Mouse (Mus musculus) induced T-regulatory cell, adult 2 months (primary cell): ENCODE data around the gene Prox2.

ENCODE experiments used
- DNase-seq: peaks from one replicate; pipeline ENCODE4 v3.0.0-alpha.2; 2012; ENCODE audit warnings: low read depth

Gene Prox2

GRCm38 (mm10) chr12:85094010-85094409 lies 16.5 kb downstream of the Prox2 start:
- DNase-seq, result no peak

GRCm38 (mm10) chr12:85092214-85092613 lies 18.3 kb downstream of the Prox2 start:
- DNase-seq, result peak; percentile 86

DNA sequence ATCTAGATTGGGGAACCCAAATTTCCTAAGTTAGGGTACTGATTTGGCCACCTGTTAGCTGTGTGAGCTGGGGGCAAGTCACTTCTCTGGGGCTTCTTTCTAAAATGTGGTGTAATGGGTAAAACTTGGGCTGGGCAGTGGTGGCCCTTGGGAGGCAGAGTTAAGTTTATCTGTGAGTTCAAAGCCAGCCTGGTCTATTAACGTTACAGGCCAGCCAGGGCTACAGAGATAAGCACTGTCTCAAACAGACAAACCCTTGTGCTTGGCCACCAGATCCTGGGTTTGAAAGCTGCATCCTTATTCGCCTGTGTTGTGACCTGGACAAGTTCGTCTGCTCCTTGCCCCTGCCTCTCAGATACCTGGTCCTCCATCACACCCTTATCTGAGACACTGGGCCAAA lies 19.4 kb downstream of the Prox2 start:
- DNase-seq, result no peak

- DNase-seq, result no peak
Observed at GRCm38 (mm10) chr12:85087845-85088244, 22.7 kb downstream of the Prox2 start.

GRCm38 (mm10) chr12:85084941-85085340 lies 25.6 kb downstream of the Prox2 start:
- DNase-seq, result no peak

- no peak for DNase-seq
Observed at GRCm38 (mm10) chr12:85084257-85084656, 26.3 kb downstream of the Prox2 start.

DNA sequence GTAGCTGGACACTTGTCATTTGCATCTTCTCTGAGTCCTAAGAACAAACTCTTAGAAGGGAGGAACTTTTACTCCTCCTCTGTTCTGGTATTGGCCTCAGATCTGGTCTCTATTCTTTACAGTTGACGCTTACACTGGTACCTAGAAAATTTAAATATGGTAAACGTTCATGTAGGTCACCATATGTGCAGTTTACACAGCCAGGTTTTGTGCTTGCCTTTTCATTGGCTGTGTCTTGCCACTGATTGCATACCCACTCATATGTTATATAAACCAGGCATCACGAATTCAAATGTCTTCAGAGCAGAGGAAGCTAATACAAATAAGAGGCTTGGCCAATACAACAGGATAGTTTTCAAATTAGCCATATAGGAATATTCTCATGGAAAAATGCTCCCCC lies 33.5 kb downstream of the Prox2 start:
- DNase-seq, result no peak

- DNase-seq, result no peak
Observed at GRCm38 (mm10) chr12:85071043-85071442, 39.5 kb downstream of the Prox2 start.

GRCm38 (mm10) chr12:85051218-85051617 lies 59.3 kb downstream of the Prox2 start:
- DNase-seq, result peak; percentile 67
